Mouse (Mus musculus): ENCODE data around the gene Gprc5c.
A peak's percentile ranks its signal among the peaks of the same experiment; 100 is the strongest.

DNA sequence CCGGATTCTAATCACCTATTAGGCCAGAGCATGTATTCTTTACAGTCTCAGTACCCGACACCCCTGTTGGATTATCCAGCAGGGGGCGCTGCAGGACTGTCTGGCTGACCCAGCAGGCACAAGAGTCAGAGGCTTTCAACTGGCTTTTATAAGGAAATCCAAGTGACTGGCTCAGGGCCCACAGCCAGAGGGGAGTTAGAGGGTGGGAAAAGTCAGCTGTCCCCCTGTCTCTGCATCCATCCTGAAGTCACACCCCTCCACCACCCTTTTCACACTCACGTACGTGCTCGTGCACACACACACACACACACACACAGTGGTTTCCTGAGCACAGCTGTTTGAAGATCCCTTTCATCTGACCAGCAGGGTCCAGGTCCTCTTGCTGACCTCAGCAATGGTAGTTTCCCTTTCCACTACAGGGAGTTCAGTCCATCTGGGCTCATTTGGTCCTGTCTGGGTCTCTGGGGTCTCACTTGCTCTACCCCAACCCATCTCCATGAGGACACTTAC lies 38.2 kb upstream of the Gprc5c start:
- TF ChIP-seq CTCF (IDR thresholded peaks at IDR 0.05; ENCODE audit: low read depth) (peak; percentile 95), EP300 (IDR thresholded peaks at IDR 0.05; ENCODE audit: low read depth) (no peak)

All from liver, postnatal 0 days (tissue).